Mouse (Mus musculus) kidney, postnatal 4 days (tissue): ENCODE results near the gene Gast.
"Not testable (repeated sequence)": the region's sequence is repeated elsewhere in the genome, so short reads cannot be mapped to it uniquely, and the experiment has no call there.

ENCODE experiments used
- DNase-seq, 2 experiments: peaks; one replicate each; pipeline ENCODE4 v3.0.0; 2021; ENCODE audit warnings: mixed read lengths in 2 of 2

The Gast gene

DNA sequence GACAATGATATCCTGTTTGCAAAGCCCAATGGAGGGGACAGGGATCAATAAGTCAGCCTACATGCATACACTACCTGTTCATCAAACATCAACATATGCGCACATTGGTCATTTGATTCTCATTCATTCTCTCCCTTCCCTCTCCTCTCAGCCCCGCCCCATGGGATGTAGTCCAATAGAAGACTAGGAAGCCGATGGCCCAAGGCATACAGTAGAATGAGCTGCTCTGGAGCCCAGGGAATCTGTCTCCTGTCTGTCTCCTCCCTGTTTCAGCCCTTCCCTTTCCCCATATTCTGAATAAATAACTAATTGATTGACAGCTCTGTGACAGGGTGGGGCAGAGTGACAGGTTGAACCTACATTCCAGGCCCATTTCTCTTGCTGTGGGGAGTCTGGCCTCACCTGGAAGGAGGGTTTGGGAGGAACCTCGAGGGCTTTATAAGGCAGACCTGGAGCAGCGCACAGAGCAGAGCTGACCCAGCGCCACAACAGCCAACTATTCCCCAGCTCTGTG is at the start of gene Gast:
Gene Gast (plus strand): TSS at position 464 of the 514 bp plus-strand sequence.
- DNase-seq = no peak

DNA sequence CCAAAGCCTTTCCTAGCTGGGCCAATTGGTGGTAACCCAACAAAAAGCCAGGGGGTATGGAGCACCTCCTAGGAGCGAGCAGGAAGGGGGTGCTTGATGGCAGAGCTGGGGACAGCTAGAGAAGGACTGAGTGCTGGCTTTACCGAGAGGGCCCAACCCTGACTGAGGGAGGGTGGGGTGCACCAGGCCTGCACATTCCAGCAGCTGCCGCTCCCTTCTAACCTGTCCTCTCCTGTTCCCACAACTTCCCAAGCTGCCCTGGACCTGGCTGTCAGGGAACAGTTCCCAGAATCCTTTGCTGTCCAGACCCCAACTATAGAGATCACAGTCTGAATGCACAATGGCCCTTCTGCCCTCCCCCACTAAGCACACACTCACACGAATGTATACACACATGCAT is 49.2 kb upstream of the Gast start:
- DNase-seq = no peak

- peak; percentile 25 to 46 for DNase-seq
Measured at GRCm38 (mm10) chr11:100287024-100287423, 47.2 kb upstream of the Gast start.

DNA sequence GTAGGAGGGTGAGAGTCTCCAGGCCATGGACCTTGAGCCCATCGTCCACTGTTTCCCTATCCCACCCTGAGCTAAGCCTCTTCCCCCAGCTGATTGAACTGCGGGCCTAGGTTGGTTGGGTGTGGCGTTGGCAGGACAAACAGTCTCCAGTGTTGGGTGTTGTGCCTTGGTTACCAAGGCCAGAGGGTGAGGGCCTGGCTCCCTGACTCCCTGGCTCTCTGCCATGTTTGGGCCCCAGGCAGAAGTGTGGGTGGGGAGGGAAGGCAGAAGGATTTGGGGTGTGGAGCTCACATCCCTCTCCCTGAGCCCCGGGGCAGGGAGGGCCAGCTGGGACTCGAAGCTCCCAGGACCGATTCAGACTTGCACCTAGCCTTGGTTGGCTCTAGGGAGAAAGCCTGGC is 45.3 kb upstream of the Gast start:
- no peak for DNase-seq

GRCm38 (mm10) chr11:100290235-100290634 is 44.0 kb upstream of the Gast start:
- DNase-seq = no peak

- DNase-seq = no peak
Measured at GRCm38 (mm10) chr11:100292884-100293283, 41.3 kb upstream of the Gast start.

DNA sequence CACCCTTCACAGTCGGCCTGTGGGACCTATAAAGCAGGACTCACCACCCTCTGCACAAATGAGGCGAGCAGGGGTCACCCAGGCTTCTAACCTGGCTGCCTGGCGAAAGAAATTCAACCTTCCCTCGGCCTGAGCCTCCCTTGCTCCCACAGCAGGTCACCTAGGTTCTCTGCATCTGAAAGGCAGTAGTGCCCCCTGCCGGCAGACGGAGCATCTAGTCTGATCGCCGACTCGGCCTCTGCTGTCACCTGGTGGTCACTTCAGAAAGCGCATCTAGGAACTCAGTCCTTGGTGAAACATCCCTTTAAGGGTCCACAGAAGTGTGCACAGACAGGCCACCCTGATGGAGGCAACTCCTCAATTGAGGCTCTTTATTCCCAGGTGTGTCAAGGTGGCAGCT is 38.9 kb upstream of the Gast start:
- DNase-seq = peak; percentile 92 to 93

GRCm38 (mm10) chr11:100297801-100298200 is 36.4 kb upstream of the Gast start:
- peak in 1 of 2 experiments; percentile 31 for DNase-seq

DNA sequence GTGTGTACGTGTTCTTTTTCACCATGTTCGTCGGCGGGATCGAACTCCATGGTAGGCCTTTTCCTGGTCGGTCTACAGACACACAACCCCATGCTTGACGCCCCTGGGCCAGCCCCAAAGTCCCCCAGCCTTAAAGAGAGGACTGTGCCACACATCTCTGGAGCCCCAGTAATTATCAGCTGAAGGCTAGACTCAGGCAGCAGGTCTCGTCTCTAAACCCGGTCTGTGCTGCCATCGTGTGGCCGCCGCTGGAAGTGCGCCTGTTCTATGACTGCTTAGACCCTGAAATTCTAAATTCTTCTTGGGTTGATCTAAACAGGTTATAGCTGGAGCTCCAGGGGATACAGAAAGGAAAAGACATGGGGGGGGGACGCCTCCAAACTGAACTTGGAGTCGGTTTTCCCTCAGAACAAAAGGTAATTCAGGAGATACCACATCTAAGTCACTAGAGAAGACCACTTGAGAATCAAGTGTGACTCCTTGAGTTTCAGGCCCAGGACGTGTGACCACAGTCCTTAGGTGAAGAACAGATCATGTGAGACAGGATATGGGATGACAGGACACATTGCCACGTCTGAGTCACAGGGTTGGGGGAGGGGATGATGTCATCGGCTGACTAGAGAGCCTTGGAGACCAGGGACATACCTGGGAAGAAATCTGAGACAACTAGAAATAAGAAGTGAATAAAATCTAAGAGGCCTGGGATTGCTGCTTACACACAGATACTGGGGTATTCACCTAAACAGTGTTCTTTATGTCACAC is 35.8 kb upstream of the Gast start:
- DNase-seq = peak; percentile 92 to 93

GRCm38 (mm10) chr11:100300293-100300692 is 33.9 kb upstream of the Gast start:
- peak; percentile 78 to 81 for DNase-seq

DNA sequence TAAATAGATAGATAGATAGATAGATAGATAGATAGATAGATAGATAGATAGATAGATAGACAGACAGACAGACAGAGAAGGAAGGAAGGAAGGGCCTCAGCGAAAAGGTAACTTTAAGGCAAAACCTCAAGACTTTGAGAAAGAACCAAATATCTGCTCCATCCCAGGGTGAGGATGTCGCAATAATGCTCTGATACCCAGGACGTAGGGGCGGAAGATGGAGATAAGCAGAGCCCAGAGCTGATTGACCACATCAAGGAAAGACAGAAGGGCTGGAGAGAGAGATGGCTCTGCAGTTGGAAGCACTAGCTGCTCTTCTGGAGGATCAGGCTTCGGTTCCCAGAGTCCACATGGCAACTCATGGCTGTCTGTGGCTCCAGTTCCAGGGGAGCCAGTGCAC is 32.9 kb upstream of the Gast start:
- no peak for DNase-seq

DNA sequence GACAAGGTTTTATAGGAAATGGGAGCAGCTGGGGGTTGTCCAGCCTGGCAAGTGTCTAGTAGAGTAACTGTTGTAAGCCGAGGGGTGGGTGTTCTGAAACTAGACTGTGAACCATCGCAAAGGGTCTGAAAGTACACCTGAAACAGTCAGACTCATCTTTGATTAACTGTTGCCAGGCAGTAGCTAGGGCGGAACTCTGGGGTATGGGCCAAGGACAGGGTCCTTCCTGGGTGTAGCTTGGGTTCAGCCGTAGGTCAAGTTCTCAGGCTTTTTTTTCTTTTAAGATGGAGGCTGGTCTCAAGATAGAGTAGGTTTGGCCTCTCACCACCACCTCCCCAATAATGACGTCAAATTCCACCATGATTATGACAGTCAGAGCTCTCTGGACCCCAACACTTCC is 26.3 kb upstream of the Gast start:
- DNase-seq = no peak

DNA sequence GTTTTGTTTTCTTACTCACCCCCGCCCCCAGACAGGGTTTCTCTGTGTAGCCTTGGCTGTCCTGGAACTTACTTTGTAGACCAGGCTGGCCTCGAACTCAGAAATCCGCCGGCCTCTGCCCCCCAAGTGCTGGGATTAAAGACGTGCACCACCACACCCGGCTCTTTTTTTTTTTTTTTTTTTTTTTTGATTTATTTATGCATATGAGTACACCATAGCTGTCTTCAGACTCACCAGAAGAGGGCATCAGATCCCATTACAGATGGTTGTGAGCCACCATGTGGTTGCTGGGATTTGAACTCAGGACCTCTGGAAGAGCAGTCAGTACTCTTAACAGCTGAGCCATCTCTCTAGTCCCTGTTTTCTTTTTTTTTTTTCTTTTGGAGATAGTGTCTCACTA is 25.5 kb upstream of the Gast start:
- DNase-seq = not testable (repeated sequence)

GRCm38 (mm10) chr11:100311656-100312055 is 22.6 kb upstream of the Gast start:
- no peak for DNase-seq

- peak in 1 of 2 experiments; percentile 45 for DNase-seq
Measured at GRCm38 (mm10) chr11:100312096-100312679, 22.0 kb upstream of the Gast start.

GRCm38 (mm10) chr11:100313424-100313823 is 20.8 kb upstream of the Gast start:
- DNase-seq = no peak

DNA sequence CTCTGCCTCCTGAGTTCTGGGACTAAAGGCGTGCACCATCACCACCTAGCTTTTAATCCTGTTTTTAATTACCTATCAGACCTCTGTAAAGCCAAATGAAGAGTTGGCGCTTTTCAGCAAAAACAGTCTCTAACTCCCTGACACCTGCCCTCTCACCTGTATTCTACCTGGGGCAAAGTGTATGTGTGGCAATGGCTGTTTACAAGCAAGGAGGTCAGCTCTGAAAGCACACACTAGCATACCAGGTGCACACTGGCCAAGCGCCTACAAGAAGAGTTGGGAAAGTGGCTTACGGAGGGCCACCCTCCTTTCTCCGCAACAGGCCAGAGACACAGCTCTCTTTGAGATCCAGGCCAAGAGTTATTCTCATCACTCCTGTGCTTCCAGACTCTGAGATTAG is 18.8 kb upstream of the Gast start:
- DNase-seq = no peak

GRCm38 (mm10) chr11:100317826-100318380 is 16.3 kb upstream of the Gast start:
- no peak for DNase-seq

DNA sequence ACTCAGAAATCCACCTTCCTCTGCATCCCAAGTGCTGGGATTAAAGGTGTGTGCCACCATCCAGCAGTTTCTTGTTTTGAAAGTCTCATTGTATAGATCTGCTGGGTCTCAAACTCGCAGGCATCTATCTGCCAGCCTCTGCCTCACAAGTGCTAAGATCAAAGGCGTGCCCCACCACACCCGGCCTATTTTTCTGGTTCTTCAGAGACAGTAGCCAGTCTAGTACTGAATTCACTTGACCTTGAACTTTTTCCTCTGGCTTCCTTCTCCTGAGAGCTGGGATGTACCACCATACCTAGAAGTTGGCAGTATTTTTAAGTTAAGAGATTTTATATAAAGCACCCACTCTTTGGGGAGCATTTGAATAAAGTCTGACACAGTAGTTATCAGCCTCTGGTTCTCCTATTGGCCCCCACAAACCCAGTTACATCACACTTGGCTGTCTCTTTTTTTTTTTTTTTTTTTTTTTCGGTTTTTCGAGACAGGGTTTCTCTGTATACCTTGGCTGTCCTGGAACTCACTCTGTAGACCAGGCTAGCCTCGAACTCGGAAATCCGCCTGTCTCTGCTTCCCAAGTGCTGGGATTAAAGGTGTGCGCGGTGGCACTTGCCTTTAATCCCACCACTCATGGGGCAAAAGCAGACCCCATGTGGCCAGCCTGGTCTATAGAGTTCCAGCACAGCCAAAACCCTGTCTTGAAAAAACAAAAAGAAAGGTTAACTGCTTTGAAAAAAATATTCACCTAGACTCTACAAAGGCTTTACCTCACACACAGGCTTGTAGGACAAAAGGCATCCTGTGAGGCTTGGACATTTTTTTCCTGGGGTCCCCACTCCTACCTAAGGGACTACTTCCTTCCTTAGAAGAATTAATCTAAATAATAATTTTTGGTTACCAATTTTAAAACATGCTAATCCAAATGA is 15.4 kb upstream of the Gast start:
- DNase-seq = no peak

DNA sequence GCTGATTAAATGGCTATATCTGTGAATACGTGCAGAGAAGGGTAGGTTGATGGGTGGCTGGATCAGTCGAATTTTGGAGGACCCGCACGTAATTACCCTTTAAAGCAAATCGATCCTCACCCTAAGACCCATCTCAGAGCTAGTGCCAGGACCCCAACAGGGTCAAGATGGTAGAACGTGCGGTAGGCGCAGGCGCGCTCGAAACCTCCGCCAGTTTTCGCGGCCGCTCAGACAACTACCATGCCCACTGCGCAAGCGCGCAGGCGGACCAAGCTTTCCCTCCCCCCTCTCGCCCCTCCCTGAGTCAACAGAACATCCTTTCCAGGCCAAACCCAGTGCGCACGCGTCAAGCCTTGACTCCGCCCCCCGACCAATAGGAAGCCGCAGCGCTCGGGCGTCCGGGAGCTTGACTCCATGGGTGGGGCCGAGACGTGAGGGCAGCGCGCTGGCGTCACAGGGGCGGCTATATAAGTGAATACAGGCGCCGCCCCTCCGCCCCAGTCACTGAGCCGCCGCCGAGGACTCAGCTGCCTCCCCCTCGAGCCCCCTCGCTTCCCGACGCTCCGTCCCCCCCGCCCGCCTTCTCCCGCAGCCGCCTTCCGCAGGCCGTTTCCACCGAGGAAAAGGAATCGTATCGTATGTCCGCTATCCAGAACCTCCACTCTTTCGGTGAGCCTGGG is 14.6 kb upstream of the Gast start, which contains the start of gene Eif1:
Gene Eif1 (plus strand): TSS at position 394 of the 680 bp plus-strand sequence.
- DNase-seq = peak; percentile 100

DNA sequence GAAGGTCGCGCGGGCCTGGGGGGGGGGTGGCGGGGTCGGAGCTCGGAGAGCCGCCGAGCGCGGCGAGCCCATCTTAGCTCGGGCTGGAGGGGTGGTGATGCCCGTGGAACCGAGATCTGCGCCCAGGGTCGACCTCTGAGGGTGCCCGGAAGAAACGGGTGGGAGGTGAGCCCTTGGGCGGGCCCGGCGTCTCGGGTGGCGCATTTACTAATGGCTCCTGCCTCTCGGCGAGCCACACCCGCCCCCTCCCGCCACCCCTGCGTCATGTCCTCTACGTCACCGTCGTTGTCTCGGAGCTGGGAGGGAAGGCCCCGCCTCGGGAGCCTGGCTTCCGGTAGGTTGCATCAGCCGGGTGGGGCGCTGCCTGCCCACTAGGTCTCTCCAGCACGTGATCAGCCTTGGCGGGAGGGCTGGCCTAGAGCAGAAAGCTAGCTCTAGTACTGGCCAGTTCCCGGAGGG is 14.0 kb upstream of the Gast start:
- DNase-seq = peak; percentile 97 to 99
